Mouse (Mus musculus) MEL (cell line): Measurements from ENCODE around the gene Ptpdc1. TPM values are rescaled to one million over a fixed set of nuclear protein-coding genes. Genes with fewer than 3 reads are reported as not detected.

ENCODE experiments used
- DNase-seq: peaks from one replicate; pipeline ENCODE4 v3.0.0; 2011; ENCODE audit warnings: low read depth, low spot score
- H3K27ac ChIP-seq: 2 replicates; pipeline ENCODE4 v1.5.1; 2012; ENCODE audit warnings: low read depth, mild to moderate bottlenecking, control low read depth, low read length, moderate library complexity; ENCODE audit not compliant: control insufficient read depth
- H3K27me3 ChIP-seq, 2 experiments: fragments of 150-350 bp in 1 of 2; sonication (generic) in 1 of 2; 2 replicates each; pipeline ENCODE4 v1.6.1; 2012; ENCODE audit warnings: low read length in 2 of 2, mild to moderate bottlenecking in 2 of 2, improper control_type of control experiment in 1 of 2, moderate library complexity in 1 of 2; ENCODE audit not compliant: insufficient read depth in 2 of 2, control insufficient read depth in 1 of 2
- H3K36me3 ChIP-seq, 2 experiments: 2 replicates each; pipeline ENCODE4 v1.6.1; 2012 to 2014; ENCODE audit warnings: low read length in 2 of 2, improper control_type of control experiment in 1 of 2, inconsistent platforms in 1 of 2, mild to moderate bottlenecking in 1 of 2; ENCODE audit not compliant: insufficient read depth in 2 of 2, control insufficient read depth in 1 of 2
- H3K4me1 ChIP-seq, 2 experiments: fragments of 150-350 bp in 1 of 2; sonication (generic) in 1 of 2; 2 replicates each; pipeline ENCODE4 v1.6.1; 2012; ENCODE audit warnings: low read length in 2 of 2, improper control_type of control experiment in 1 of 2, mild to moderate bottlenecking in 1 of 2; ENCODE audit not compliant: insufficient read depth in 2 of 2, control insufficient read depth in 1 of 2
- H3K4me3 ChIP-seq, 2 experiments: fragments of 150-350 bp in 1 of 2; sonication (generic) in 1 of 2; 2 replicates each; pipeline ENCODE4 v1.5.1; 2012; ENCODE audit warnings: low read depth in 2 of 2, low read length in 2 of 2, mild to moderate bottlenecking in 2 of 2, moderate library complexity in 2 of 2, control low read depth in 1 of 2, improper control_type of control experiment in 1 of 2; ENCODE audit not compliant: control insufficient read depth in 1 of 2, insufficient read depth in 1 of 2
- H3K79me2 ChIP-seq: 2 replicates; pipeline ENCODE4 v1.6.1; 2012; ENCODE audit warnings: mild to moderate bottlenecking, low read length, moderate library complexity; ENCODE audit not compliant: control insufficient read depth, poor library complexity, insufficient read depth
- H3K9ac ChIP-seq: 2 replicates; pipeline ENCODE4 v1.6.1; 2012; ENCODE audit warnings: low read depth, mild to moderate bottlenecking, control low read depth, low read length, moderate library complexity; ENCODE audit not compliant: control insufficient read depth, poor library complexity, severe bottlenecking
- H3K9me3 ChIP-seq: fragments of 150-350 bp; sonication (generic); replicated peaks from 2 replicates; pipeline ENCODE4 v1.6.1; 2012; ENCODE audit warnings: mild to moderate bottlenecking, low read length, improper control_type of control experiment, moderate library complexity; ENCODE audit not compliant: insufficient read depth
- BHLHE40 ChIP-seq: IDR thresholded peaks from 2 replicates; pipeline ENCODE4 v1.6.1; 2012; ENCODE audit warnings: low read depth, mild to moderate bottlenecking, inconsistent platforms, low read length, improper control_type of control experiment, borderline replicate concordance
- CHD1 ChIP-seq: IDR thresholded peaks from 2 replicates; pipeline ENCODE4 v1.6.1; 2012; ENCODE audit warnings: low read depth, mild to moderate bottlenecking, inconsistent platforms, low read length, improper control_type of control experiment
- CHD2 ChIP-seq: IDR thresholded peaks from 2 replicates; pipeline ENCODE4 v1.6.1; 2011; ENCODE audit warnings: low read length, improper control_type of control experiment
- E2F4 ChIP-seq: IDR thresholded peaks from 2 replicates; pipeline ENCODE4 v1.6.1; 2011; ENCODE audit warnings: low read depth, low read length, improper control_type of control experiment, borderline replicate concordance
- ELF1 ChIP-seq: IDR thresholded peaks from 2 replicates; pipeline ENCODE4 v1.6.1; 2014; ENCODE audit warnings: low read depth, mild to moderate bottlenecking, inconsistent platforms, low read length, improper control_type of control experiment, moderate library complexity
- EP300 ChIP-seq, 2 experiments: IDR thresholded peaks; 2 replicates each; pipeline ENCODE4 v1.6.1; 2011; ENCODE audit warnings: improper control_type of control experiment in 2 of 2, low read length in 2 of 2, low read depth in 1 of 2, mild to moderate bottlenecking in 1 of 2
- ETS1 ChIP-seq: IDR thresholded peaks from 2 replicates; pipeline ENCODE4 v1.6.1; 2012; ENCODE audit warnings: low read depth, mild to moderate bottlenecking, inconsistent platforms, low read length, improper control_type of control experiment, moderate library complexity
- GABPA ChIP-seq: IDR thresholded peaks from 2 replicates; pipeline ENCODE4 v1.6.1; 2012; ENCODE audit warnings: low read depth, mild to moderate bottlenecking, inconsistent platforms, low read length, improper control_type of control experiment, moderate library complexity
- GATA1 ChIP-seq: IDR thresholded peaks from 2 replicates; pipeline ENCODE4 v1.6.1; 2011; ENCODE audit warnings: low read depth, low read length, improper control_type of control experiment
- HCFC1 ChIP-seq: IDR thresholded peaks from 2 replicates; pipeline ENCODE4 v1.6.1; 2012; ENCODE audit warnings: low read depth, mild to moderate bottlenecking, inconsistent platforms, low read length, improper control_type of control experiment, moderate library complexity
- KAT2A ChIP-seq: conservative IDR thresholded peaks from 2 replicates; pipeline ENCODE4 v1.6.1; 2012; ENCODE audit warnings: low read depth, low read length, improper control_type of control experiment, inconsistent platforms
- MAX ChIP-seq: IDR thresholded peaks from 2 replicates; pipeline ENCODE4 v1.6.1; 2011; ENCODE audit warnings: low read length, improper control_type of control experiment
- MAZ ChIP-seq: IDR thresholded peaks from 2 replicates; pipeline ENCODE4 v1.6.1; 2012; ENCODE audit warnings: low read depth, mild to moderate bottlenecking, inconsistent platforms, low read length, improper control_type of control experiment
- MEF2A ChIP-seq: IDR thresholded peaks from 2 replicates; pipeline ENCODE4 v1.6.1; 2014; ENCODE audit warnings: low read depth, mild to moderate bottlenecking, inconsistent platforms, low read length, improper control_type of control experiment; ENCODE audit not compliant: poor library complexity, insufficient replicate concordance, severe bottlenecking; ENCODE audit errors: extremely low read depth
- MXI1 ChIP-seq: IDR thresholded peaks from 2 replicates; pipeline ENCODE4 v1.6.1; 2011; ENCODE audit warnings: mild to moderate bottlenecking, low read depth, low read length, improper control_type of control experiment
- MYB ChIP-seq: IDR thresholded peaks from 2 replicates; pipeline ENCODE4 v1.6.1; 2011; ENCODE audit warnings: mild to moderate bottlenecking, low read depth, low read length, improper control_type of control experiment
- MYC ChIP-seq: IDR thresholded peaks from 2 replicates; pipeline ENCODE4 v1.6.1; 2011; ENCODE audit warnings: low read depth, mild to moderate bottlenecking, low read length, improper control_type of control experiment, moderate library complexity
- POLR2A ChIP-seq, 2 experiments: IDR thresholded peaks; 2 replicates each; pipeline ENCODE4 v1.6.1; 2011 to 2012; ENCODE audit warnings: low read length in 2 of 2, mild to moderate bottlenecking in 2 of 2, control low read depth in 1 of 2, improper control_type of control experiment in 1 of 2, low read depth in 1 of 2, moderate library complexity in 1 of 2; ENCODE audit not compliant: control insufficient read depth in 1 of 2, insufficient read depth in 1 of 2, poor library complexity in 1 of 2
- POLR2AphosphoS2 ChIP-seq: IDR thresholded peaks from 2 replicates; pipeline ENCODE4 v1.6.1; 2011; ENCODE audit warnings: low read length, improper control_type of control experiment
- RAD21 ChIP-seq: IDR thresholded peaks from 2 replicates; pipeline ENCODE4 v1.6.1; 2011; ENCODE audit warnings: mild to moderate bottlenecking, low read depth, low read length, improper control_type of control experiment
- RCOR1 ChIP-seq: IDR thresholded peaks from 2 replicates; pipeline ENCODE4 v1.6.1; 2012; ENCODE audit warnings: low read depth, mild to moderate bottlenecking, inconsistent platforms, low read length, improper control_type of control experiment
- SIN3A ChIP-seq: IDR thresholded peaks from 2 replicates; pipeline ENCODE4 v1.6.1; 2012; ENCODE audit warnings: low read length, improper control_type of control experiment, inconsistent platforms
- SMC3 ChIP-seq: IDR thresholded peaks from 2 replicates; pipeline ENCODE4 v1.6.1; 2011; ENCODE audit warnings: low read depth, low read length, improper control_type of control experiment
- TCF12 ChIP-seq: IDR thresholded peaks from 2 replicates; pipeline ENCODE4 v1.6.1; 2014; ENCODE audit warnings: low read depth, mild to moderate bottlenecking, inconsistent platforms, low read length, improper control_type of control experiment, moderate library complexity
- UBTF ChIP-seq: IDR thresholded peaks from 2 replicates; pipeline ENCODE4 v1.6.1; 2012; ENCODE audit warnings: low read depth, mild to moderate bottlenecking, inconsistent platforms, low read length, improper control_type of control experiment, moderate library complexity, borderline replicate concordance; ENCODE audit not compliant: insufficient read depth
- USF1 ChIP-seq: IDR thresholded peaks from 2 replicates; pipeline ENCODE4 v1.6.1; 2014; ENCODE audit warnings: low read depth, mild to moderate bottlenecking, inconsistent platforms, low read length, improper control_type of control experiment, moderate library complexity
- ZC3H11A ChIP-seq: IDR thresholded peaks from 2 replicates; pipeline ENCODE4 v1.6.1; 2012; ENCODE audit warnings: low read depth, mild to moderate bottlenecking, inconsistent platforms, low read length, improper control_type of control experiment
- ZKSCAN1 ChIP-seq: IDR thresholded peaks from 2 replicates; pipeline ENCODE4 v1.6.1; 2012; ENCODE audit warnings: low read depth, mild to moderate bottlenecking, inconsistent platforms, low read length, improper control_type of control experiment, moderate library complexity
- ZMIZ1 ChIP-seq: IDR thresholded peaks from 2 replicates; pipeline ENCODE4 v1.6.1; 2012; ENCODE audit warnings: low read depth, mild to moderate bottlenecking, inconsistent platforms, low read length, improper control_type of control experiment, moderate library complexity
- ZNF384 ChIP-seq: IDR thresholded peaks from 2 replicates; pipeline ENCODE4 v1.6.1; 2012; ENCODE audit warnings: low read depth, mild to moderate bottlenecking, inconsistent platforms, low read length, improper control_type of control experiment
- polyA plus RNA-seq, 2 experiments: library from polyadenylated mRNA; stranded (reverse) in 1 of 2; unstranded in 1 of 2; fragments of >175 nt in 1 of 2; fragments of >200 nt in 1 of 2; gene quantifications; 2 replicates each; pipeline versions ENCODE4 v1.2.1 to v1.2.4; 2012; ENCODE audit warnings: low replicate concordance in 2 of 2, low read depth in 1 of 2; ENCODE audit not compliant: insufficient read length in 2 of 2, insufficient read depth in 1 of 2, missing spikeins in 1 of 2
- total RNA-seq: library from RNA; depleted of rRNA; stranded (reverse); fragments of 300-350 nt; gene quantifications from 2 replicates; pipeline ENCODE4 v1.2.3, GENCODE M21; 2012

Ptpdc1 gene
- total and polyA plus RNA-seq, 3 experiments, result 3.3 to 7.6 TPM; not detected in 1

- TF ChIP-seq ZKSCAN1 (no peak), USF1 (peak; percentile 99), MAX (peak; percentile 99), ZC3H11A (no peak), MYB (no peak), GABPA (no peak), RCOR1 (no peak), MEF2A (no peak), SMC3 (no peak), ZNF384 (no peak), ELF1 (peak; percentile 44; the same call in 1 of the 2 replicates), TCF12 (peak; percentile 63), ETS1 (no peak), EP300 (IDR thresholded peaks at IDR 0.05; ENCODE audit: low read depth in 1 of 2, low read length in 2 of 2) (no peak), KAT2A (no peak; the same call in 1 of the 2 replicates)
Measured at GRCm38 (mm10) chr13:48546330-48546917, 79.0 kb downstream of the Ptpdc1 start (continued).

DNA sequence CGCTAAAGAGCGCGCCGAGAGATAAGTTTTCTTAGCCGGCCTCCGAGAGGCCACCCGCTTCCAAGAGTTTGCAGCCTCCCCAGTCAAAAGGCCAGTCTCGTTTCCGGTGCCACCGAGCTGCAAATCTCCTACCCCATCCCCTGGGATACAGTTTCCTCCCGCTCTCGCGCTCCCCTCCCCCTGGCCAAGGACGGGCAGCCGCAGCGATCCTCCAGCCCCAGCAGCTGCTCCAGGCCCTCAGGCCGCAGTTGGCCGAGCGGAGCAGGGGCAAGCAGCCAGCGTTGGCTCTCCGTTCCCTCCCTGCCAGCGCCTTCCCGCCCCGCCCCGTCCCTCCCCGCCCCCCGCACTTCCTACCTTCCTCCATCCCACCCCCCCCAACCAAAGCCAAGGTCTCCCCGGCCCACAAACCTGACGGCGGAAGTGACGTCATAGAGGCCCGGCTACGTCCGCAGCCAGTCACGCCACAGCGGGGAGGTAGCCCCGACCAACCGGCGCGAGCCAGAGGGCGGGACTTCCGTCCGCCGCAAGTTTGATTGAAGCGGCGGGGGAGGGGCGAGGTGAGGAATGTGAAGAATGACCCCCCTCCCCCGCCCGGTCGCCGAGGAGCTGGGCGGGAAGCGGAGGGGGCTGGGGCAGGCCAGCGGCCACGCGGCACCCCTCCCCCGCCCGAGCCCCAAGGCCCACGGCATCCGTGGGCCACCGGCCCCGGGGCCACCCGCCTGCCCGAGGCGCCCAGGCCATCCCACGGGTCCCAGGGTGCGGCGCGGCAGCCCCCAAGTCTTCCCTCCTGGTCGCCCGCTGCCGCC, 79.8 kb downstream of the Ptpdc1 start:
- H3K36me3 ChIP-seq, result peaks cover 0 to 52% of the 10 kb centered on the region in 2 experiments; a peak in 3 of 4 replicates
- H3K27me3 ChIP-seq, result no peaks in the 10 kb centered on the region
- H3K9ac ChIP-seq, result peak overlapping the region; percentile 99
- H3K27ac ChIP-seq, result peak overlapping the region; percentile 96
- peak overlapping the region; percentile 86 to 91 for H3K4me3 ChIP-seq
- H3K9me3 ChIP-seq, result no peaks in the 10 kb centered on the region
- peak; percentile 99 for DNase-seq
- TF ChIP-seq TCF12, result no peak
- peak; percentile 66; the same call in 1 of the 2 replicates for TF ChIP-seq SIN3A
- no peak for TF ChIP-seq RAD21
- TF ChIP-seq E2F4, result peak; percentile 20; the same call in 1 of the 2 replicates
- TF ChIP-seq HCFC1, result peak; percentile 83
- TF ChIP-seq POLR2A (IDR thresholded peaks at IDR 0.05; ENCODE audit: control insufficient read depth in 1 of 2, insufficient read depth in 1 of 2, low read depth in 1 of 2, low read length in 2 of 2, poor library complexity in 1 of 2), result peak in 1 of 2 experiments; percentile 31; a peak in 2 of 4 replicates
- TF ChIP-seq ELF1, result 0 out of 2 replicates have a peak, but pooled peaks have one; percentile 31
- peak; percentile 65; the same call in 1 of the 2 replicates for TF ChIP-seq KAT2A
- peak; percentile 83 for TF ChIP-seq POLR2AphosphoS2
- TF ChIP-seq GATA1, result no peak
- TF ChIP-seq USF1, result peak; percentile 42; the same call in 1 of the 2 replicates
- peak; percentile 44; the same call in 1 of the 2 replicates for TF ChIP-seq ETS1
- peak; percentile 32; the same call in 1 of the 2 replicates for TF ChIP-seq MYC
- TF ChIP-seq MAX, result peak; percentile 76
- TF ChIP-seq MXI1, result peak; percentile 39; the same call in 1 of the 2 replicates
- TF ChIP-seq BHLHE40, result no peak
- TF ChIP-seq UBTF, result no peak
- TF ChIP-seq CHD1, result no peak
- no peak for TF ChIP-seq SMC3
- no peak for TF ChIP-seq ZMIZ1
- TF ChIP-seq EP300 (IDR thresholded peaks at IDR 0.05; ENCODE audit: low read depth in 1 of 2, low read length in 2 of 2), result peak in 1 of 2 experiments; percentile 45; a peak in 2 of 4 replicates
- peak; percentile 92 for TF ChIP-seq MAZ
- peak; percentile 87 for TF ChIP-seq CHD2
- peaks cover 21 to 46% of the 10 kb centered on the region in 2 experiments for H3K4me1 ChIP-seq
- peaks cover 39% of the 10 kb centered on the region for H3K79me2 ChIP-seq
